Mouse (Mus musculus): ENCODE measurements around the gene Rpe.

DNA sequence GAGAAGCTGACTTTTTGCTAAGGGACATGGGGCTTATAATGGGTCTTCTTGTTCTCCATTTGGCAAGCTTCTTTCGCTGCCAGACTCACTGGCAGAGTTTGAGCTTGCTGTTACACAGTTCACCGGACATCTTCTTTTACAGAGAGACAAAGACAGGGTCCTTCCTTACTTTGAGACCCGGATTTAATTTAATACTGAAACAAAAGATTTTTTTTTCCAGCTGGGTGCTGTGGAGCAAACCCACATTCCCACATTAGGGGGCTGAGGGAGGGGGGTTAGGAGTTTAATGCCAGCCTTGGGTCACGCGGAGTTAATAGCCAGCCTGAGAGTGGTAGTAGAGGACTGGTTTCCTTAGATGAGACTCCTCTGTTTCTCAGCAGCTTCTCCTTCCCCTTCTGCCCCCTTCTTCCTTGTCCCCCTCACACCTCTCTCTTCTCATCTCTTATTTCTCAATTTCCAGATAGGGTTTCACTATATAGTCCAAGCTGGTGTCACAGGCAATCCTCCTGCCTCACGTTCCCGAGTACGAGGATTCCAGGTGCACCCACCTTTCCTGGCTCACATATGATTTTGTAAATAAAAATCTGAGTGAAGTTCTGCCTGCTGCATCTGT lies 7.7 kb upstream of the Rpe start:
- no peak for TF ChIP-seq MAZ (IDR thresholded peaks at IDR 0.05; ENCODE audit: low read depth, low read length)
- no peak for TF ChIP-seq EP300 (IDR thresholded peaks at IDR 0.05; ENCODE audit: low read depth in 1 of 2, low read length in 2 of 2)
- TF ChIP-seq POLR2A (IDR thresholded peaks at IDR 0.05; ENCODE audit: control insufficient read depth in 1 of 2, insufficient read depth in 1 of 2, low read depth in 1 of 2, low read length in 2 of 2, poor library complexity in 1 of 2), result no peak
- TF ChIP-seq CTCF (IDR thresholded peaks at IDR 0.05 in 2 of 3, conservative IDR thresholded peaks at IDR 0.05 in 1 of 3; ENCODE audit: control insufficient read depth in 1 of 3, insufficient read depth in 1 of 3, low read depth in 2 of 3, low read length in 3 of 3, poor library complexity in 1 of 3, severe bottlenecking in 1 of 3), result no peak
- TF ChIP-seq CHD2 (IDR thresholded peaks at IDR 0.05; ENCODE audit: low read length), result no peak
- TF ChIP-seq E2F4 (IDR thresholded peaks at IDR 0.05; ENCODE audit: borderline replicate concordance, low read depth, low read length), result no peak
- TF ChIP-seq ZC3H11A (IDR thresholded peaks at IDR 0.05; ENCODE audit: low read depth, low read length), result no peak
- TF ChIP-seq CHD1 (IDR thresholded peaks at IDR 0.05; ENCODE audit: low read depth, low read length), result no peak
